Mouse (Mus musculus) forebrain, embryonic 13.5 days (tissue): ENCODE measurements around the gene Bid. TPM values are rescaled to one million over a fixed set of nuclear protein-coding genes. Genes with fewer than 3 reads are reported as not detected.
"Not testable (repeated sequence)": the region's sequence is repeated elsewhere in the genome, so short reads cannot be mapped to it uniquely, and the experiment has no call there.

Experiments
- ATAC-seq: fragments of 200-750 bp; cut with Nextera tagmentation; 2 replicates; pipeline ENCODE4 v1.8.0; 2017
- H3K27ac ChIP-seq: fragments of 300-500 bp; sonication (generic); 2 replicates; pipeline ENCODE4 v1.5.1; 2015; ENCODE audit warnings: inconsistent platforms, mild to moderate bottlenecking, moderate library complexity
- H3K27me3 ChIP-seq: fragments of 300-500 bp; sonication (generic); 2 replicates; pipeline ENCODE4 v1.6.1; 2015; ENCODE audit warnings: mild to moderate bottlenecking, inconsistent platforms
- H3K36me3 ChIP-seq: fragments of 300-500 bp; sonication (generic); 2 replicates; pipeline ENCODE4 v1.6.1; 2015; ENCODE audit warnings: mild to moderate bottlenecking, inconsistent platforms; ENCODE audit not compliant: poor library complexity, severe bottlenecking
- H3K4me1 ChIP-seq: fragments of 300-500 bp; sonication (generic); 2 replicates; pipeline ENCODE4 v1.6.1; 2015; ENCODE audit warnings: inconsistent platforms
- H3K4me2 ChIP-seq: fragments of 300-500 bp; sonication (generic); 2 replicates; pipeline ENCODE4 v1.6.1; 2015; ENCODE audit warnings: inconsistent platforms, mild to moderate bottlenecking, moderate library complexity
- H3K4me3 ChIP-seq: fragments of 300-500 bp; sonication (generic); 2 replicates; pipeline ENCODE4 v1.5.1; 2015; ENCODE audit warnings: mild to moderate bottlenecking, inconsistent platforms
- H3K9ac ChIP-seq: fragments of 300-500 bp; sonication (generic); 2 replicates; pipeline ENCODE4 v1.6.1; 2015; ENCODE audit warnings: mild to moderate bottlenecking, inconsistent platforms
- H3K9me3 ChIP-seq: fragments of 300-500 bp; sonication (generic); replicated peaks from 2 replicates; pipeline ENCODE4 v1.6.1; 2016; ENCODE audit warnings: inconsistent platforms
- WGBS: fragments of 180-500 bp; shearing (Covaris S2); methylation state at CpG from one replicate; pipeline ENCODE4 v1.1.7; 2015; 5-methylcytosine and 5-hydroxymethylcytosine counted together
- polyA plus RNA-seq: library from polyadenylated mRNA; unstranded; fragments of >200 nt; fragmentation: Nextera tagmentation; extraction: Ambion mirVana; gene quantifications from 2 replicates; pipeline ENCODE4 v1.2.1, GENCODE M21; 2015

Gene Bid
- polyA plus RNA-seq, 1 experiment from 2014 or later: 16.9 TPM

DNA sequence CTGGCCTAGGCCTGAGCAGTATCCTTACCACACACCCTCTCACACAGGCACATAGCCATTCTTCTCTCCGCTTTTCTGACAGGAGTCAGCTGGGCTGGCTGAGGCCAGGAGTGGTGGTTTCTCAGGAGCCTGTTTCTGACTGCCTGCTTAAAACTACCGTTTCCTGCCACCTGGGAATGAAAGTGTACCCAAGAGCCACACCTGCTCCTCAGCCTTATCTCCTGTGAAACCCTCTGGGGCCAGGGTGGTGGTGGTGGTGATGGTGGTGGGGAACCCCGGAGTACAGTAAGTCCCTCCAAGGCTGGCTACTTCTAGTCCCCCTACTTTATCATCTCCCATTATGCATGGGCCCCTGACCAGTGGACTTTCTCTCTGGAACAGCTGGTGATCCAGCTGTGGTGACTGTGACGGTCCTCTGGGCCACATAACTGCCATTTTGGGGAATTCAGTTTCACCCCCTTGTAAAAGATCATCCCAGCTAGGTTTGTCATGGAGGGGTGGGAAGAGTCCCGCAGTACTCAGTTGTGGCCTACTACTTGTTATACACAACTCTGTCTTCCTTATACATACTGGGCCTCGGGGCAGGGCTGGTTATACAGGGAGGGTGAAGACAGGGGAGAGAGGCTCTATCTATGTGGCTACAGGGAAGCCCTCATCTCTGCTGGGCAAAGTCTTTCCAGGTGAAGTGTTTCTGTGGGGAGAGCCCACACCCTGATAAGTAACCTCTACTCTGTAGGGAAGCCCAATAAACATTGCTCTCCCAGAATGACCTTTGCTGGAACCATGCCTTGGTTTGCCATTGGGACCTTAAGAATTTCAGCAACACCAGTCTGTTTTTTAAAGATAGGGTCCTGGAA lies 14.0 kb upstream of the Bid start:
- WGBS: 92% methylated on average over 6 of the region's 6 CpGs
- no peak for ATAC-seq
- H3K4me2 ChIP-seq: no peak overlapping the region
- H3K27ac ChIP-seq: no peak overlapping the region
- H3K36me3 ChIP-seq: peaks cover 48% of the 10 kb centered on the region
- H3K4me1 ChIP-seq: no peaks in the 10 kb centered on the region
- H3K4me3 ChIP-seq: no peak overlapping the region
- H3K9ac ChIP-seq: no peak overlapping the region
- no peaks in the 10 kb centered on the region for H3K9me3 ChIP-seq
- H3K27me3 ChIP-seq: no peaks in the 10 kb centered on the region

DNA sequence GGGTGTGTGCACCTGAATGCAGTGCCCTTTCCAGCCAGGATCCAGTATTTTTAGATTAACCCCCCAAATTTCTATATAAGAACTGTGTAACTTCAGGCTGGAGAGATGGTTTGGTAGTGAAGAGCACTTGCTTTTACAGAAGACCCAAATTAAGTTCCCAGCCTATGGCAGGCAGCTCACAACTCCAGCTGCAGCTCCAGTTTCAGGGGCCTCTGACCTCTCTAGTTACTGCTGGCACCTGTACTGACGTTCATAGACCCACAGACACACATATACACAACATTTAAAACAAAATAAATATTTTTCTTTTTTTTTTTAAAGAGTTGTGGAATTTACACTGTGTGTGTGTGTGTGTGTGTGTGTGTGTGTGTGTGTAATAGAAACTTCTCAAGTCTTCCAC lies 12.8 kb upstream of the Bid start:
- Histone ChIP-seq H3K4me3 (no peak overlapping the region), H3K27me3 (no peaks in the 10 kb centered on the region), H3K27ac (no peak overlapping the region), H3K36me3 (peaks cover 43% of the 10 kb centered on the region), H3K4me2 (no peak overlapping the region), H3K9me3 (no peaks in the 10 kb centered on the region), H3K4me1 (no peaks in the 10 kb centered on the region), H3K9ac (no peak overlapping the region)
- no peak for ATAC-seq
- 82% methylated on average over 1 of the region's 1 CpGs for WGBS

DNA sequence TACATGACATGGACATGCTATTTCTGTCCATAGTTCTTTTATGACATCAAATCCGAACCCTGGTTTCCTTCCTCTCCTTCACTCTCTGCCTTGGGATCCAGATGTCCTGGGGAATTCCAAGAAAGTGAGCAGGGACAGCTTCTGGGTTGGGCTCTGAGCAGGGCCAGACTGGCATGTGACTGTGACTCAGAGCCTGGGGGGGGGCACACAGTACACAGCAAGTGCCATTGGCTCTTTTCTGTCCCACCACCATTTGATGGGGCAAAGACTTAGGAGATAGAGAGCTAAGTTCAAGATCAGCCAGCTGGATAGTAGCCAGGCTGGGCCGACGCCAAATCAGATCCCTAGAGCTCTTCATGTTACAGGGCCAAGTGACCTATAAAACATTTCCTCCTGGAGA lies 11.1 kb upstream of the Bid start:
- Histone ChIP-seq H3K9ac (no peak overlapping the region), H3K9me3 (no peaks in the 10 kb centered on the region), H3K36me3 (peaks cover 28% of the 10 kb centered on the region), H3K27me3 (no peaks in the 10 kb centered on the region), H3K4me2 (no peak overlapping the region), H3K27ac (no peak overlapping the region), H3K4me3 (no peak overlapping the region), H3K4me1 (no peaks in the 10 kb centered on the region)
- WGBS: 85% methylated on average over 3 of the region's 3 CpGs
- no peak for ATAC-seq

DNA sequence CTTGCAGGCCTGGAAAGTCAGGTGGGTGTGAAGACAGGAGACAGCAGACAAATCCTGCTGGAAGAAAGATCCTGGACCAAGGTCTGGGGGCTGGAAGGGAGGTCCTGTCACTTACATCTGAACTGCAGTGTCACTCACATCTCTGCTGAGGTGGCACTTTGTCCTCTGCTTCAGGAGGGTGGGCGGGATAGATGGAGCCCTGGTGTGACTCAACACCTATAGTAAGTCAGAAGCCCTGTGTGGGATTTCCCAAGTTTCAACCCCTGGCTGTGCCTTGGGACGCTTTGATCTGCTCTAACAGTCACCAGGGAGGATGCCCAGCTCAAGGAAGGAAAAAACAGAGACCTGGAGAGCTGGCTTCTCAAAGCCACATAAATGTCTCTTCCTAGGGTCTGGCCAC lies 10.2 kb upstream of the Bid start:
- WGBS: 72% methylated on average over 2 of the region's 2 CpGs
- no peak overlapping the region for H3K9ac ChIP-seq
- peaks cover 19% of the 10 kb centered on the region for H3K36me3 ChIP-seq
- H3K27ac ChIP-seq: no peak overlapping the region
- no peak overlapping the region for H3K4me2 ChIP-seq
- H3K4me1 ChIP-seq: no peaks in the 10 kb centered on the region
- H3K4me3 ChIP-seq: no peak overlapping the region
- H3K27me3 ChIP-seq: no peaks in the 10 kb centered on the region
- ATAC-seq: no peak
- H3K9me3 ChIP-seq: no peaks in the 10 kb centered on the region

GRCm38 (mm10) chr6:120924791-120925321 lies 8.2 kb upstream of the Bid start:
- H3K27ac ChIP-seq, H3K4me2 ChIP-seq, H3K9ac ChIP-seq, ATAC-seq, H3K9me3 ChIP-seq, H3K4me1 ChIP-seq, H3K36me3 ChIP-seq, H3K4me3 ChIP-seq, H3K27me3 ChIP-seq: not testable (repeated sequence)
- 60% methylated on average over 2 of the region's 2 CpGs for WGBS

- no peak for ATAC-seq
- 48% methylated on average over 3 of the region's 3 CpGs for WGBS
- H3K4me2 ChIP-seq: no peak overlapping the region
Measured at GRCm38 (mm10) chr6:120917975-120918374, 1.3 kb upstream of the Bid start.

GRCm38 (mm10) chr6:120916972-120917881 lies 574 bp upstream of the Bid start:
- WGBS: 29% methylated on average over 10 of the region's 14 CpGs
- ATAC-seq: not testable (repeated sequence)

More at GRCm38 (mm10) chr6:120917975-120918374, 1.3 kb upstream of the Bid start:
- H3K4me3 ChIP-seq: no peak overlapping the region
- H3K36me3 ChIP-seq: no peaks in the 10 kb centered on the region
- H3K27ac ChIP-seq: no peak overlapping the region
- H3K4me1 ChIP-seq: peaks cover 9% of the 10 kb centered on the region
- H3K9me3 ChIP-seq: peaks cover 6% of the 10 kb centered on the region
- no peak overlapping the region for H3K9ac ChIP-seq
- peaks cover 11% of the 10 kb centered on the region for H3K27me3 ChIP-seq

DNA sequence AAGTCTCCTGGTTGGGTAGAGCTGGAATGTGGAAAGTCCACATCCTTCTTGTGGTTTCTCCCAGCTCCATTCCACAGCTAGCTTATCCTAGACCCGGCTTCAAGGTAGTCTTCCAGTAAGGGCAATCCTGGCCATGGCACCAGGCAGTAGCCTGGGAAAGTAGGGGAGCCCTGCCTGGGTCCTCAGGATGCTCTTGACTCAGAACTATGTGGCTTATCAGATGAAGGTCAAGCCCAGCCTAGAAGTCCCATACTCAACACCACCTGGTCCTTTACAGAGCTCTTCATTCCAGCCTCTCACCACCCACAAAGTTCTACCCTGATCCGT lies 1.0 kb downstream of the Bid start:
- Histone ChIP-seq H3K4me1 (peaks cover 9% of the 10 kb centered on the region), H3K27me3 (peaks cover 11% of the 10 kb centered on the region), H3K4me2 (peak overlapping the region; percentile 98), H3K36me3 (no peaks in the 10 kb centered on the region), H3K9me3 (no peaks in the 10 kb centered on the region), H3K4me3 (peak overlapping the region; percentile 55; the same call in 1 of the 2 replicates), H3K9ac (no peak overlapping the region), H3K27ac (no peak overlapping the region)
- 32% methylated on average over 2 of the region's 2 CpGs for WGBS
- ATAC-seq: peak; percentile 19; the same call in 1 of the 2 replicates

More at GRCm38 (mm10) chr6:120916972-120917881, 574 bp upstream of the Bid start:
- H3K9ac ChIP-seq: peak overlapping the region; percentile 68
- H3K4me2 ChIP-seq: peak overlapping the region; percentile 98
- peak overlapping the region; percentile 55 for H3K4me3 ChIP-seq
- H3K4me1 ChIP-seq, H3K9me3 ChIP-seq, H3K36me3 ChIP-seq, H3K27ac ChIP-seq: not testable (repeated sequence)
- peaks cover 11% of the 10 kb centered on the region for H3K27me3 ChIP-seq

GRCm38 (mm10) chr6:120914911-120915648 lies 1.6 kb downstream of the Bid start:
- H3K4me2 ChIP-seq: no peak overlapping the region; the same call in 1 of the 2 replicates
- no peak overlapping the region for H3K9ac ChIP-seq
- 40% methylated on average over 9 of the region's 9 CpGs for WGBS
- peaks cover 11% of the 10 kb centered on the region for H3K27me3 ChIP-seq
- no peaks in the 10 kb centered on the region for H3K9me3 ChIP-seq
- no peak overlapping the region for H3K27ac ChIP-seq
- H3K4me1 ChIP-seq: peaks cover 9% of the 10 kb centered on the region
- no peak for ATAC-seq
- H3K36me3 ChIP-seq: no peaks in the 10 kb centered on the region
- 0 out of 2 replicates have a peak overlapping the region, but pooled peaks have one; percentile 55 for H3K4me3 ChIP-seq

GRCm38 (mm10) chr6:120914533-120914910 lies 2.1 kb downstream of the Bid start:
- peaks cover 9% of the 10 kb centered on the region for H3K4me1 ChIP-seq
- no peak overlapping the region for H3K4me3 ChIP-seq
- peaks cover 11% of the 10 kb centered on the region for H3K27me3 ChIP-seq
- WGBS: 85% methylated on average over 4 of the region's 4 CpGs
- no peak overlapping the region for H3K4me2 ChIP-seq
- no peaks in the 10 kb centered on the region for H3K9me3 ChIP-seq
- no peaks in the 10 kb centered on the region for H3K36me3 ChIP-seq
- ATAC-seq: no peak
- H3K9ac ChIP-seq: no peak overlapping the region
- H3K27ac ChIP-seq: no peak overlapping the region

DNA sequence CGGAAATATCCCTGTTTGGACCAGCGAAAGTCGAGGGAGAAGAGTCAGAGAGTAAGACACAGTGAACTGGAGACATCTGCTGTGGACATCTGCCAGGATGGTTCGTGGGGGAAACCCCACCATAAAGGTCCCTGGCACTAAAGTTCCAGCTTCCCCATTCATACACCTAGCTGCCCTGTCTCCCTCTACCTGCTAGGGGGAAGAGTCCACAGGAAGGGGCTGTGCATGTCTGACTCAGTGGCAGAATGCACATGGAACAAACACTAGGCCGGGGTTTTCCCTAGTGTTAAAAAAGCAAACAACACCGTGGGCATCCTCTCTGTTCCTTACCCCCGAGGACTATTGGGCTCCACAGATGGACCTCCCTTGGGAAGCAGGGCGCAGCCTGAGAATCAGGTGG lies 2.9 kb downstream of the Bid start:
- H3K4me1 ChIP-seq: peaks cover 9% of the 10 kb centered on the region
- peaks cover 11% of the 10 kb centered on the region for H3K27me3 ChIP-seq
- no peak overlapping the region for H3K9ac ChIP-seq
- no peak overlapping the region for H3K4me3 ChIP-seq
- no peaks in the 10 kb centered on the region for H3K36me3 ChIP-seq
- no peak for ATAC-seq
- H3K4me2 ChIP-seq: no peak overlapping the region
- no peaks in the 10 kb centered on the region for H3K9me3 ChIP-seq
- 89% methylated on average over 8 of the region's 8 CpGs for WGBS
- H3K27ac ChIP-seq: no peak overlapping the region
